ENCODE assay signal across 23 mouse cellular contexts in genomic region chr13:83077085-83077484, GRCm38 (mm10).
"Had no signal": no experiment of that assay in that cellular context is flagged by ENCODE, and none has a peak within 500 bp of the region (broad histone marks: within the 10 kb centered on the region; RNA-seq: fewer than 3 reads in every experiment).

No protein-coding gene starts in this region.

- H3K4me3 ChIP-seq: heart, embryonic 13.5 days; heart, embryonic 15.5 days; hindbrain, embryonic 13.5 days; hindbrain, embryonic 15.5 days; kidney, embryonic 15.5 days; limb, embryonic 13.5 days; limb, embryonic 15.5 days; liver, embryonic 12.5 days had no signal

- ATAC-seq: hindbrain, postnatal 0 days; intestine, embryonic 16.5 days; liver, embryonic 12.5 days had no signal

- H3K27ac ChIP-seq: heart, embryonic 13.5 days; heart, embryonic 15.5 days; hindbrain, embryonic 13.5 days; hindbrain, embryonic 15.5 days; hindbrain, postnatal 0 days; kidney, embryonic 15.5 days; kidney, postnatal 0 days; limb, embryonic 13.5 days; limb, embryonic 15.5 days; liver, embryonic 12.5 days; liver, embryonic 14.5 days had no signal

- DNase-seq: gastrocnemius, postnatal 25 days; heart, postnatal 14 days; heart, postnatal 36 days; kidney, adult 11 months; kidney, adult 2 months; kidney, adult 9 months; kidney, postnatal 14 days; kidney, postnatal 36 days; layer of hippocampus, adult 9-11 months; layer of hippocampus, postnatal 36 days; left cerebral cortex, postnatal 4 days had no signal
